Mouse (Mus musculus) brain, embryonic 14.5 days (tissue): Measurements from ENCODE around the gene Crtc1.

ENCODE experiments used
- CTCF ChIP-seq: fragments of 200-500 bp; IDR thresholded peaks from 2 replicates; pipeline ENCODE4 v1.5.1; 2012; ENCODE audit warnings: inconsistent platforms, mild to moderate bottlenecking, moderate library complexity, borderline replicate concordance; ENCODE audit not compliant: insufficient read depth, insufficient read length; ENCODE audit errors: extremely low read depth
- POLR2A ChIP-seq: fragments of 200-500 bp; IDR thresholded peaks from 2 replicates; pipeline ENCODE4 v1.6.1; 2012; ENCODE audit warnings: mild to moderate bottlenecking, inconsistent platforms, borderline replicate concordance; ENCODE audit not compliant: poor library complexity, insufficient read depth, insufficient read length, severe bottlenecking; ENCODE audit errors: extremely low read depth

- no peak for TF ChIP-seq CTCF
- TF ChIP-seq POLR2A: no peak
Observed at GRCm38 (mm10) chr8:70351035-70351999, 88.1 kb downstream of the Crtc1 start.
